Comparison of ENCODE assay signal across 18 mouse cellular contexts in genomic region chr5:138274186-138274585, GRCm38 (mm10). TPM values are rescaled to one million over a fixed set of nuclear protein-coding genes. Genes with fewer than 3 reads are reported as not detected.
DNase-seq lines count a peak whose midpoint lies in the region; ATAC-seq and TF ChIP-seq lines count a peak whose summit lies in the region.
"Had no signal": no experiment of that assay in that cellular context is flagged by ENCODE, and none has a peak within 500 bp of the region (broad histone marks: within the 10 kb centered on the region; RNA-seq: fewer than 3 reads in every experiment).

No protein-coding gene starts in this region.

- H3K4me2 ChIP-seq in heart, embryonic 11.5 days, result no peak overlapping the region
- H3K4me2 ChIP-seq in intestine, embryonic 14.5 days (ENCODE audit: low read length), result no peak overlapping the region
- no peak overlapping the region for H3K4me2 ChIP-seq in intestine, postnatal 0 days (replicated peaks; ENCODE audit: low read depth)
- H3K4me2 ChIP-seq in neural tube, embryonic 13.5 days, result no peak overlapping the region
- H3K4me2 ChIP-seq: heart, embryonic 15.5 days had no signal

- peak; percentile 64 for DNase-seq in heart, embryonic 10.5 days (ENCODE audit: low spot score)
- peak; percentile 45 for DNase-seq in intestine, embryonic 14.5 days (ENCODE audit: low spot score)
- DNase-seq in neural tube, embryonic 10.5 days (ENCODE audit: extremely low spot score, low spot score), result no peak
- DNase-seq: adrenal gland, postnatal 14 days; cerebellum, adult 11-12 months; cerebellum, adult 9-10 months; cerebellum, postnatal 25 days; forebrain, postnatal 0 days; gastrocnemius, postnatal 14 days; heart, postnatal 14 days had no signal

- no peaks in the 10 kb centered on the region for H3K9me3 ChIP-seq in heart, embryonic 10.5 days
- H3K9me3 ChIP-seq in heart, embryonic 11.5 days (replicated peaks; ENCODE audit: control insufficient read depth, low read length), result no peaks in the 10 kb centered on the region
- H3K9me3 ChIP-seq in intestine, embryonic 14.5 days (ENCODE audit: control insufficient read depth, low read length), result no peaks in the 10 kb centered on the region
- no peaks in the 10 kb centered on the region for H3K9me3 ChIP-seq in intestine, postnatal 0 days (ENCODE audit: control insufficient read depth)
- no peaks in the 10 kb centered on the region for H3K9me3 ChIP-seq in neural tube, embryonic 13.5 days
- H3K9me3 ChIP-seq: forebrain, embryonic 13.5 days; heart, embryonic 15.5 days had no signal

- H3K9ac ChIP-seq in heart, embryonic 11.5 days (ENCODE audit: low read depth, low read length), result no peak overlapping the region
- H3K9ac ChIP-seq in intestine, embryonic 14.5 days (ENCODE audit: low read length), result no peak overlapping the region
- H3K9ac ChIP-seq in intestine, postnatal 0 days (ENCODE audit: low read depth, low read length), result no peak overlapping the region
- 0 out of 2 replicates have a peak overlapping the region, but pooled peaks have one; percentile 5 for H3K9ac ChIP-seq in neural tube, embryonic 13.5 days
- H3K9ac ChIP-seq: forebrain, embryonic 13.5 days; forebrain, postnatal 0 days; heart, embryonic 15.5 days had no signal

- no peak overlapping the region for H3K4me3 ChIP-seq in heart, embryonic 10.5 days
- no peak overlapping the region for H3K4me3 ChIP-seq in heart, embryonic 11.5 days (ENCODE audit: low read depth, low read length)
- no peak overlapping the region for H3K4me3 ChIP-seq in intestine, embryonic 14.5 days (ENCODE audit: low read depth, low read length)
- no peak overlapping the region for H3K4me3 ChIP-seq in intestine, postnatal 0 days (ENCODE audit: low read depth, low read length)
- H3K4me3 ChIP-seq in neural tube, embryonic 13.5 days, result no peak overlapping the region
- H3K4me3 ChIP-seq: heart, embryonic 15.5 days had no signal

- no peak overlapping the region for H3K27ac ChIP-seq in heart, embryonic 10.5 days
- no peak overlapping the region for H3K27ac ChIP-seq in heart, embryonic 11.5 days (ENCODE audit: low read depth, low read length)
- no peak overlapping the region for H3K27ac ChIP-seq in intestine, embryonic 14.5 days (ENCODE audit: low read depth)
- H3K27ac ChIP-seq in intestine, postnatal 0 days (ENCODE audit: low read depth, low read length), result no peak overlapping the region
- H3K27ac ChIP-seq in neural tube, embryonic 13.5 days (replicated peaks), result no peak overlapping the region
- H3K27ac ChIP-seq: forebrain, embryonic 13.5 days; heart, embryonic 15.5 days had no signal

- ATAC-seq in heart, embryonic 11.5 days (replicated peaks; ENCODE audit: insufficient number of reproducible peaks, low FRiP score, low TSS enrichment), result no peak
- no peak for ATAC-seq in intestine, embryonic 14.5 days (replicated peaks; ENCODE audit: low FRiP score, low TSS enrichment, low read depth)
- no peak for ATAC-seq in intestine, postnatal 0 days
- ATAC-seq in neural tube, embryonic 13.5 days (ENCODE audit: low read depth), result no peak
- ATAC-seq: activated CD4-positive, CD25-positive, alpha-beta regulatory T cell, adult 4 months; forebrain, embryonic 13.5 days; forebrain, postnatal 0 days; inflammation-experienced regulatory T-cells, adult 6 months; Patski had no signal

- H3K36me3 ChIP-seq in heart, embryonic 10.5 days, result peaks cover 24% of the 10 kb centered on the region
- peaks cover 3% of the 10 kb centered on the region; the same call in 1 of the 2 replicates for H3K36me3 ChIP-seq in heart, embryonic 11.5 days (ENCODE audit: control insufficient read depth, insufficient read depth, low read length)
- H3K36me3 ChIP-seq in intestine, embryonic 14.5 days (ENCODE audit: control insufficient read depth, insufficient read depth, low read length), result peaks cover 12% of the 10 kb centered on the region
- H3K36me3 ChIP-seq in intestine, postnatal 0 days (ENCODE audit: control insufficient read depth, insufficient read depth), result no peaks in the 10 kb centered on the region
- H3K36me3 ChIP-seq in neural tube, embryonic 13.5 days, result peaks cover 45% of the 10 kb centered on the region
- H3K36me3 ChIP-seq: heart, embryonic 15.5 days had no signal

- H3K27me3 ChIP-seq in heart, embryonic 10.5 days (ENCODE audit: insufficient read depth, poor library complexity, severe bottlenecking), result peaks cover 38% of the 10 kb centered on the region; the same call in 1 of the 2 replicates
- peaks cover 9% of the 10 kb centered on the region for H3K27me3 ChIP-seq in heart, embryonic 11.5 days (ENCODE audit: control insufficient read depth, insufficient read depth, low read length)
- no peaks in the 10 kb centered on the region for H3K27me3 ChIP-seq in intestine, embryonic 14.5 days (replicated peaks; ENCODE audit: control insufficient read depth, insufficient read depth, low read length)
- no peaks in the 10 kb centered on the region; the same call in 1 of the 2 replicates for H3K27me3 ChIP-seq in intestine, postnatal 0 days (replicated peaks; ENCODE audit: control insufficient read depth, insufficient read depth, low read length)
- no peaks in the 10 kb centered on the region for H3K27me3 ChIP-seq in neural tube, embryonic 13.5 days
- H3K27me3 ChIP-seq: Patski had no signal

- TF ChIP-seq CTCF in intestine, postnatal 0 days (IDR thresholded peaks at IDR 0.05; ENCODE audit: low read depth), result no peak

- 79% methylated on average over 8 of the region's 8 CpGs for WGBS in heart, embryonic 10.5 days
- 76% methylated on average over 8 of the region's 8 CpGs for WGBS in heart, embryonic 11.5 days (ENCODE audit: insufficient replicate concordance)
- WGBS in intestine, embryonic 14.5 days, result 75% methylated on average over 8 of the region's 8 CpGs
- 85% methylated on average over 8 of the region's 8 CpGs for WGBS in intestine, postnatal 0 days
- 63% methylated on average over 8 of the region's 8 CpGs for WGBS in neural tube, embryonic 13.5 days

- peaks cover 49% of the 10 kb centered on the region for H3K4me1 ChIP-seq in heart, embryonic 10.5 days
- peaks cover 3% of the 10 kb centered on the region; the same call in 1 of the 2 replicates for H3K4me1 ChIP-seq in heart, embryonic 11.5 days (ENCODE audit: control insufficient read depth, insufficient read depth, low read length)
- peaks cover 37% of the 10 kb centered on the region for H3K4me1 ChIP-seq in intestine, embryonic 14.5 days (replicated peaks; ENCODE audit: control insufficient read depth, insufficient read depth, low read length)
- H3K4me1 ChIP-seq in intestine, postnatal 0 days (replicated peaks; ENCODE audit: control insufficient read depth, insufficient read depth, low read length), result no peaks in the 10 kb centered on the region
- peaks cover 74% of the 10 kb centered on the region for H3K4me1 ChIP-seq in neural tube, embryonic 13.5 days (replicated peaks)

RNA-seq across cellular contexts. Expression of gene Gal3st4, which starts 1.5 kb away (rescaled TPM):
- 1.4 and 1.6 TPM in 2 replicates for polyA plus RNA-seq in heart, embryonic 10.5 days (2016; fragmentation: Nextera tagmentation; extraction: Ambion mirVana)
- 1.3 and 1.4 TPM in 2 replicates for polyA plus RNA-seq in heart, embryonic 11.5 days (2014; fragmentation: Nextera tagmentation; extraction: Ambion mirVana)
- polyA plus RNA-seq in intestine, embryonic 14.5 days (2014; fragmentation: Nextera tagmentation; extraction: Ambion mirVana), result 1.5 and 1.8 TPM in 2 replicates
- polyA plus RNA-seq in intestine, postnatal 0 days (2015; fragmentation: Nextera tagmentation; extraction: Ambion mirVana), result 0.63 and 0.65 TPM in 2 replicates
- 3.2 TPM in 2 replicates for polyA plus RNA-seq in neural tube, embryonic 13.5 days (2015; fragmentation: Nextera tagmentation; extraction: Ambion mirVana)

RNA-seq across cellular contexts. Expression of gene Gm43720, which starts 5.6 kb away (rescaled TPM):
- 0.07 and 0.16 TPM in 2 replicates for polyA plus RNA-seq in heart, embryonic 10.5 days (2016; fragmentation: Nextera tagmentation; extraction: Ambion mirVana)
- 0.10 and 0.14 TPM in 2 replicates for polyA plus RNA-seq in heart, embryonic 11.5 days (2014; fragmentation: Nextera tagmentation; extraction: Ambion mirVana)
- polyA plus RNA-seq in intestine, embryonic 14.5 days (2014; fragmentation: Nextera tagmentation; extraction: Ambion mirVana), result 0.12 and 0.17 TPM in 2 replicates
- polyA plus RNA-seq in intestine, postnatal 0 days (2015; fragmentation: Nextera tagmentation; extraction: Ambion mirVana), result 0.07 TPM in 2 replicates
- polyA plus RNA-seq in neural tube, embryonic 13.5 days (2015; fragmentation: Nextera tagmentation; extraction: Ambion mirVana), result 0.08 TPM in 1 of 2 replicates, not detected in the other
- polyA plus RNA-seq: activated CD4-positive, CD25-positive, alpha-beta regulatory T cell, adult 4 months had no signal

RNA-seq across cellular contexts. Expression of gene Gpc2, which starts 5.6 kb away (rescaled TPM):
- 11.1 and 18.0 TPM in 2 replicates for polyA plus RNA-seq in heart, embryonic 10.5 days (2016; fragmentation: Nextera tagmentation; extraction: Ambion mirVana)
- 2.9 and 3.0 TPM in 2 replicates for polyA plus RNA-seq in heart, embryonic 11.5 days (2014; fragmentation: Nextera tagmentation; extraction: Ambion mirVana)
- 3.4 and 4.9 TPM in 2 replicates for polyA plus RNA-seq in intestine, embryonic 14.5 days (2014; fragmentation: Nextera tagmentation; extraction: Ambion mirVana)
- 1.4 TPM in 2 replicates for polyA plus RNA-seq in intestine, postnatal 0 days (2015; fragmentation: Nextera tagmentation; extraction: Ambion mirVana)
- 184 and 198 TPM in 2 replicates for polyA plus RNA-seq in neural tube, embryonic 13.5 days (2015; fragmentation: Nextera tagmentation; extraction: Ambion mirVana)
- polyA plus RNA-seq: activated CD4-positive, CD25-positive, alpha-beta regulatory T cell, adult 4 months had no signal

RNA-seq across cellular contexts. Expression of gene Stag3, which starts 5.9 kb away (rescaled TPM):
- 4.1 and 4.2 TPM in 2 replicates for polyA plus RNA-seq in heart, embryonic 10.5 days (2016; fragmentation: Nextera tagmentation; extraction: Ambion mirVana)
- 1.8 and 4.4 TPM in 2 replicates for polyA plus RNA-seq in heart, embryonic 11.5 days (2014; fragmentation: Nextera tagmentation; extraction: Ambion mirVana)
- 3.0 and 4.6 TPM in 2 replicates for polyA plus RNA-seq in intestine, embryonic 14.5 days (2014; fragmentation: Nextera tagmentation; extraction: Ambion mirVana)
- polyA plus RNA-seq in intestine, postnatal 0 days (2015; fragmentation: Nextera tagmentation; extraction: Ambion mirVana), result 6.3 and 7.5 TPM in 2 replicates
- polyA plus RNA-seq in neural tube, embryonic 13.5 days (2015; fragmentation: Nextera tagmentation; extraction: Ambion mirVana), result 3.6 and 4.4 TPM in 2 replicates
- polyA plus RNA-seq: inflammation-experienced regulatory T-cells, adult 6 months had no signal

RNA-seq across cellular contexts. Expression of gene BC037034, which starts 10.4 kb away (rescaled TPM):
- 4.8 and 8.7 TPM in 2 replicates for polyA plus RNA-seq in heart, embryonic 10.5 days (2016; fragmentation: Nextera tagmentation; extraction: Ambion mirVana)
- 3.5 and 4.0 TPM in 2 replicates for polyA plus RNA-seq in heart, embryonic 11.5 days (2014; fragmentation: Nextera tagmentation; extraction: Ambion mirVana)
- polyA plus RNA-seq in intestine, embryonic 14.5 days (2014; fragmentation: Nextera tagmentation; extraction: Ambion mirVana), result 4.4 and 7.5 TPM in 2 replicates
- polyA plus RNA-seq in intestine, postnatal 0 days (2015; fragmentation: Nextera tagmentation; extraction: Ambion mirVana), result 4.4 and 4.8 TPM in 2 replicates
- polyA plus RNA-seq in neural tube, embryonic 13.5 days (2015; fragmentation: Nextera tagmentation; extraction: Ambion mirVana), result 17.3 and 18.3 TPM in 2 replicates
